ENCODE assay signal across 9 mouse cellular contexts in genomic region chr2:70444141-70444540, GRCm38 (mm10). TPM values are rescaled to one million over a fixed set of nuclear protein-coding genes. Genes with fewer than 3 reads are reported as not detected.
A peak's percentile ranks its signal among the peaks of the same experiment; 100 is the strongest.
DNase-seq lines count a peak whose midpoint lies in the region; ATAC-seq and TF ChIP-seq lines count a peak whose summit lies in the region.
"Had no signal": no experiment of that assay in that cellular context is flagged by ENCODE, and none has a peak within 500 bp of the region (broad histone marks: within the 10 kb centered on the region; RNA-seq: fewer than 3 reads in every experiment).

No protein-coding gene starts in this region.

- no peak for TF ChIP-seq POLR2A in limb, embryonic 14.5 days (IDR thresholded peaks at IDR 0.05; ENCODE audit: borderline replicate concordance, extremely low read depth, insufficient read depth, insufficient read length)

- no peak overlapping the region for H3K4me2 ChIP-seq in hindbrain, embryonic 11.5 days (replicated peaks; ENCODE audit: low read depth, low read length)
- peak overlapping the region; percentile 26; the same call in 1 of the 2 replicates for H3K4me2 ChIP-seq in limb, embryonic 14.5 days (replicated peaks; ENCODE audit: low read depth, low read length, severe bottlenecking)

- H3K9me3 ChIP-seq in hindbrain, embryonic 11.5 days (ENCODE audit: control insufficient read depth, low read length), result no peaks in the 10 kb centered on the region
- H3K9me3 ChIP-seq in hindbrain, embryonic 10.5 days, result no peaks in the 10 kb centered on the region
- no peaks in the 10 kb centered on the region for H3K9me3 ChIP-seq in forebrain, embryonic 10.5 days
- no peaks in the 10 kb centered on the region for H3K9me3 ChIP-seq in limb, embryonic 14.5 days (ENCODE audit: control insufficient read depth, low read length)

- no peak overlapping the region for H3K4me3 ChIP-seq in hindbrain, embryonic 11.5 days (ENCODE audit: low read depth, low read length)
- H3K4me3 ChIP-seq in hindbrain, embryonic 10.5 days, result no peak overlapping the region
- peak overlapping the region; percentile 16; the same call in 1 of the 2 replicates for H3K4me3 ChIP-seq in forebrain, embryonic 10.5 days
- H3K4me3 ChIP-seq in limb, embryonic 14.5 days (replicated peaks; ENCODE audit: low read length), result no peak overlapping the region

- peak; percentile 27 for DNase-seq in hindbrain, embryonic 11.5 days (ENCODE audit: low spot score)
- no peak for DNase-seq in hindbrain, embryonic 10.5 days (ENCODE audit: low spot score)
- DNase-seq in cerebellum, adult 11 months, result peak; percentile 29
- no peak for DNase-seq in forebrain, embryonic 10.5 days (ENCODE audit: extremely low spot score, low spot score)
- peak; percentile 30 for DNase-seq in limb, embryonic 14.5 days (ENCODE audit: low spot score)
- no peak for DNase-seq in c-Kit-positive CD71-positive TER-119-positive erythroid progenitor cells, embryonic 14.5 days (ENCODE audit: low spot score)
- no peak for DNase-seq in heart, postnatal 4 days
- no peak for DNase-seq in urinary bladder, postnatal 10 days (ENCODE audit: low spot score)

- H3K9ac ChIP-seq in hindbrain, embryonic 11.5 days (ENCODE audit: low read depth, low read length), result no peak overlapping the region
- no peak overlapping the region for H3K9ac ChIP-seq in limb, embryonic 14.5 days (ENCODE audit: low read depth, low read length, severe bottlenecking)

- no peak overlapping the region for H3K27ac ChIP-seq in hindbrain, embryonic 11.5 days (ENCODE audit: low read depth, low read length)
- no peak overlapping the region for H3K27ac ChIP-seq in hindbrain, embryonic 10.5 days
- no peak overlapping the region for H3K27ac ChIP-seq in forebrain, embryonic 10.5 days
- no peak overlapping the region for H3K27ac ChIP-seq in limb, embryonic 14.5 days (replicated peaks; ENCODE audit: low read depth, low read length)

- H3K27me3 ChIP-seq in hindbrain, embryonic 11.5 days (ENCODE audit: control insufficient read depth, insufficient read depth, low read length), result no peaks in the 10 kb centered on the region
- peaks cover 5% of the 10 kb centered on the region for H3K27me3 ChIP-seq in hindbrain, embryonic 10.5 days (ENCODE audit: insufficient read depth, poor library complexity, severe bottlenecking)
- peaks cover 21% of the 10 kb centered on the region for H3K27me3 ChIP-seq in forebrain, embryonic 10.5 days (ENCODE audit: poor library complexity, severe bottlenecking)
- peaks cover 8% of the 10 kb centered on the region; the same call in 1 of the 2 replicates for H3K27me3 ChIP-seq in limb, embryonic 14.5 days (ENCODE audit: control insufficient read depth, insufficient read depth, low read length)

- no peaks in the 10 kb centered on the region for H3K36me3 ChIP-seq in hindbrain, embryonic 11.5 days (ENCODE audit: control insufficient read depth, insufficient read depth, low read length)
- no peaks in the 10 kb centered on the region for H3K36me3 ChIP-seq in hindbrain, embryonic 10.5 days
- H3K36me3 ChIP-seq in forebrain, embryonic 10.5 days (replicated peaks), result no peaks in the 10 kb centered on the region
- H3K36me3 ChIP-seq in limb, embryonic 14.5 days (ENCODE audit: control insufficient read depth, insufficient read depth, low read length), result no peaks in the 10 kb centered on the region

- H3K4me1 ChIP-seq in hindbrain, embryonic 11.5 days (replicated peaks; ENCODE audit: control insufficient read depth, insufficient read depth, low read length), result no peaks in the 10 kb centered on the region
- H3K4me1 ChIP-seq in hindbrain, embryonic 10.5 days (replicated peaks), result peaks cover 19% of the 10 kb centered on the region
- peaks cover 31% of the 10 kb centered on the region for H3K4me1 ChIP-seq in forebrain, embryonic 10.5 days
- peaks cover 8% of the 10 kb centered on the region; the same call in 1 of the 2 replicates for H3K4me1 ChIP-seq in limb, embryonic 14.5 days (ENCODE audit: control insufficient read depth, insufficient read depth, low read length)

- 13% methylated on average over 7 of the region's 7 CpGs for WGBS in hindbrain, embryonic 11.5 days
- WGBS in hindbrain, embryonic 10.5 days, result 11% methylated on average over 7 of the region's 7 CpGs
- 22% methylated on average over 7 of the region's 7 CpGs for WGBS in forebrain, embryonic 10.5 days
- WGBS in limb, embryonic 14.5 days, result 3% methylated on average over 7 of the region's 7 CpGs

- no peak for ATAC-seq in hindbrain, embryonic 11.5 days (ENCODE audit: low FRiP score)
- no peak for ATAC-seq in limb, embryonic 14.5 days (ENCODE audit: low FRiP score, low read depth)

RNA-seq across cellular contexts. Expression of gene Sp5, which starts 30.6 kb away (rescaled TPM):
- 2.7 and 3.3 TPM in 2 replicates for polyA plus RNA-seq in hindbrain, embryonic 11.5 days (2014; fragmentation: Nextera tagmentation; extraction: Ambion mirVana)
- 2.2 and 5.3 TPM in 2 replicates for polyA plus RNA-seq in hindbrain, embryonic 10.5 days (2016; fragmentation: Nextera tagmentation; extraction: Ambion mirVana)
- 4.8 and 6.0 TPM in 2 replicates for polyA plus RNA-seq in forebrain, embryonic 10.5 days (2016; fragmentation: Nextera tagmentation; extraction: Ambion mirVana)
- 6.9 and 9.6 TPM in 2 replicates for polyA plus RNA-seq in limb, embryonic 14.5 days (2012; rRNA removed)
- 5.8 and 8.2 TPM in 2 replicates for polyA plus RNA-seq in limb, embryonic 14.5 days (2014; fragmentation: Nextera tagmentation; extraction: Ambion mirVana)
- total RNA-seq in heart, postnatal 4 days (2021), result under 1 TPM; 0.33 to 0.36 TPM
- total RNA-seq: common myeloid progenitor, adult 5-6 weeks had no signal

Comparison
In these comparisons a context has a peak if more than half of its experiments do, and no peak if none do; other contexts are left out.
1. DNase-seq: peak in hindbrain, embryonic 11.5 days (single experiment), cerebellum, adult 11 months (single experiment) and limb, embryonic 14.5 days (single experiment); none in hindbrain, embryonic 10.5 days (single experiment), forebrain, embryonic 10.5 days (single experiment), c-Kit-positive CD71-positive TER-119-positive erythroid progenitor cells, embryonic 14.5 days (single experiment), heart, postnatal 4 days (single experiment) and urinary bladder, postnatal 10 days (single experiment).